Mouse (Mus musculus): Measurements from ENCODE around the gene Pou2f1.
A peak's percentile ranks its signal among the peaks of the same experiment; 100 is the strongest.

GRCm38 (mm10) chr1:165891686-165892085, 110.8 kb downstream of the Pou2f1 start:
- no peak for TF ChIP-seq HCFC1 (IDR thresholded peaks at IDR 0.05; ENCODE audit: low read depth, low read length)
- no peak for TF ChIP-seq CHD2 (IDR thresholded peaks at IDR 0.05; ENCODE audit: low read length)
- TF ChIP-seq CTCF (IDR thresholded peaks at IDR 0.05 in 2 of 3, conservative IDR thresholded peaks at IDR 0.05 in 1 of 3; ENCODE audit: control insufficient read depth in 1 of 3, insufficient read depth in 1 of 3, low read depth in 2 of 3, low read length in 3 of 3, poor library complexity in 1 of 3, severe bottlenecking in 1 of 3) = peak; percentile 14 to 55 (median 33); a peak in 3 of 6 replicates
- no peak for TF ChIP-seq TAL1 (IDR thresholded peaks at IDR 0.05; ENCODE audit: low read length)

Measured in MEL (cell line).